Mouse (Mus musculus) retina, postnatal 1 day (tissue): ENCODE measurements around the gene Ror1.

ENCODE experiments used
- DNase-seq: peaks from one replicate; pipeline ENCODE4 v3.0.0-alpha.2; 2012

Ror1 gene

DNA sequence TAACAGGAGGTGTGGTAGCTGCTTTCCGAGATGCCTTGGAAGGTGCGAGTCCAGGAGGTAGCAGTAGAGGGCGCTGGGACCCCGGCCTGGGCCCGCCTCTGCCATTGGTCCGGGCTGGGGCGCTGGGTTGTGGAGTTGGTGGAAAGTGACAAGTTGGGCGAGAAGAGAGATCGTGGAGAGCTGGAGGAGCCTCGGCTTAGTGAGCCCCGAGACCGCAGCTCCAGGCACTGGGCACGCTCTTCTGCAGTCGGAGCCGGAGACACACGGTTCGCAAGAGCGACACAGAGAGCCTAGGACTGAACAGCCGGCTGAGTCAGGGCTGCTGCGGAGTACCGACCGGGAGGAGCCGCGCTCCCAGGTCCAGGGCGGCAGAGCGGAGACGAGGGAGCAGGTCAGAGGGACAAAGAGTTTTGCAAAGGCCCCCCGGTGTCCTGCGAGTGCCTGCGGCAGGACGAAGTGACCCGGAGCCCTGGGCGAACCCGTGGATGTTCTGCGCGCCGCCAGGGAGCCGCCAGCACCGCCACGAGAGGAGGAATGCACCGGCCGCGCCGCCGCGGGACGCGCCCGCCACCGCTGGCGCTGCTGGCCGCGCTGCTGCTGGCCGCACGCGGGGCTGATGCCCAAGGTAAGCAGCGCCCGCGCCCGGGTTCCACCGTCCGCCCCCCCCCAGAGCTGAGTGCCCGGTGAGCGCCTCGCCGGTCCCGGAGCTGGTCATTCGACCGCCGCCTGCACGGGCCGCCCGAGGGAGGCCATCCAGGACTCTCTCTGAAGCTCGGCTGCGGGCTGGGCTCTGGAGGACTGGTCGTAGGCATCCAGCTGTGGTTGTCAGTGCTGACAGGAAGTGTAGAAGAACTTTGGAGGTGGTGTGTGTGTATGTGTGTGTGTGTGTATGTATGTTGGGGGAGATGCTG lies at the start of gene Ror1:
TSS of gene Ror1 (plus strand) at position 107 of the 911 bp plus-strand sequence.
- DNase-seq, result peak; percentile 93

DNA sequence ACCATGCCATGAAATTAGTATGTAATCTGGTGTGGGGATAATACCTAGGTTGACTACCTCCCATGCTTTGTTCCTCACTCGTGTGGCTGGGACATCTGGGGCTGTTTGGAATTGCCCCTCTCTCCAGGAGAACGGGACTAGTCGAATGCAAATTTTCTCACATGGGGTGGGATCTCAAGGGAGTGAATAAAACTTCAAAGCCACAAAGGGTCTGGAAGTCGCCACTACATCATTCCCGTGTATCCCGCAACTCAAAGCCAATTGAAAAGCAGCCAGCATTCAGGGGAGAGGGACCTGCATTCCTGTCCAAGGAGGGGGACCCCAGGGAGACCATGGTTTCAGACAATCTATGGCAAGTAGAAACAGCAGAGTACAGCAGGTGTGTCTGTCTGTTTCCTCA lies 48.5 kb upstream of the Ror1 start:
- no peak for DNase-seq

DNA sequence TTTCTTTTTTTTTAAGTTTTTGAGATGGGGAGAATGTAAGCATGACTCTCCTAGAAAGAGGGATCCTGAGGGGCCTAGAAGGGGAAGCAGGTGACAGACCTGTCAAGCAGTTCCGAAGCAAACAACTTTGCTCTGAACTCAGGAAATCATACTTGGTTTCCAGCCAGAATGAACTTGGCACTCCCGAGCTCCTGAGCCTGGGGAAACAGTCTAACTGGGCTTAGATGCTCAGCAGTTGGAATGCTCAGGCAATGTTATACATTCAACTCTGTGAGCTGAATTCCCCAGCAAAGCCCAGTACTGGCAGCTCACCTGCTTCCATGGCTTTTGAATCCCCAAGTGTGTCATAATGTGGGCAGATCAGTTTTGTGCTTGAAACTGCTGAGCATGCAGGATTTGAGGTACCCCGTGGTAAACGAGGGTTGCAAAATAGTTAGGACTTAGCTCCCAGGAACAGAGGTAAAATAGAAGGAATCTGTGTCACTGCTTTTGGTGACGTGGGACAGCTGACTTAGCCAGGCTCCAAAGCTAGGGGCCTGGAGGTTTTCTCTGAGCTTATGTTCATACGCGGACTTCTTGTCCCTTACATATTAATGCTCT lies 47.1 kb upstream of the Ror1 start:
- DNase-seq, result no peak

DNA sequence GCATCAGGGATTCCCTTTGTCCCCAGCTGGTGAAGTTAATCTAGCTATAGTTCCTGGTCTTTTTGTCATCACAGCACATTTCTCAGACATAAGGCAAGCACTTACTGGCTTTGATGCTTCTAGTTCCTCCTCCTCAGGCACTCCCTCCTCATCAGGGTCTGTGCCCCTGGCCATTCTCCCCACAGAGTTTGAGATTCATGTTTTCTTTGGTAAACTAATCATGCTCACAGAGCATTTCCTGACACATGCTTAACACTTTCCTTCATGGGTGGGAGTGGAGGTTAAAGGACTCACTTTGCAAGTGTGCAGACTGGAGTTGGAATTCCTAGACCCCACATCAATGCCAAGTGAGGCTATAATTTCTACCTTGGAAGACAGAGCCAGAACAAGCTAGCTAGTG lies 43.8 kb upstream of the Ror1 start:
- DNase-seq, result no peak

DNA sequence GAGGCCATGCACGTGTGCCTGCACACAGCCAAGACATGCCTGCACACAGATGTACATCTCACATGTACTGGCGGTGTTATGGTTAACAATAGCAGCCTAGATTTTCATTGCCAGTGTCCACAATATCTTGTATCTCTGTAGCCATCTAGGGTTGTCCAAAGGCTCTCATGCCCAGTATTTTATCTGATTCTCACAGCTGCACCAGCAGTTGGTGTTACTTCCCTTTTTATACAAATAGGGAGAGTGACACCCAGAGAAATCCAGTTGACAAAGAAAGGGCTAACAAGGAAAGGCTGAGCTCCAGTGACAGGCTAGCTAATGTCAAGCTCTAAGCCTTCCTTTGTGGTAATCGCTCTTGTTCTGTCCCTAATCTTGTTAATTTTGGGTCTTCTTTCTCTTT lies 43.3 kb upstream of the Ror1 start:
- no peak for DNase-seq

DNA sequence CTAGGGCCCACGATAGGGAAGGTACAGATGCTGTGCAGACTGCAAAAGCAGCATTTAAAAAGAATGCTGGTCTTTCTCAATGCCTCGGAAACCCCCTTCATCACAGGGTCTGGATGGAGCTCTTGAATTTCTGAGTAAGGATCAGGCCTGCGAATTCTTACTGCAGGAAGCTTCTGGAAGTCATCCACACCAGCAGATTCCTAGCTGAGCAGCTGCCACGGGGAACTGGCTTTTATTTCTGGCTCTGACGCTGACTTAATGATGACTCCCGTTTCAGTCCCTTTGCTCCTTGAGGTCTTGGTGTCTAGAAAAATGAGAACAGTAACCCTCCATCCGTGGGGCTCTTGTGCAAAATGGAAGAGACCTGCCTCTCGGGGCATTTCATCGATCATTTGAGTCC lies 39.5 kb upstream of the Ror1 start:
- DNase-seq, result no peak

DNA sequence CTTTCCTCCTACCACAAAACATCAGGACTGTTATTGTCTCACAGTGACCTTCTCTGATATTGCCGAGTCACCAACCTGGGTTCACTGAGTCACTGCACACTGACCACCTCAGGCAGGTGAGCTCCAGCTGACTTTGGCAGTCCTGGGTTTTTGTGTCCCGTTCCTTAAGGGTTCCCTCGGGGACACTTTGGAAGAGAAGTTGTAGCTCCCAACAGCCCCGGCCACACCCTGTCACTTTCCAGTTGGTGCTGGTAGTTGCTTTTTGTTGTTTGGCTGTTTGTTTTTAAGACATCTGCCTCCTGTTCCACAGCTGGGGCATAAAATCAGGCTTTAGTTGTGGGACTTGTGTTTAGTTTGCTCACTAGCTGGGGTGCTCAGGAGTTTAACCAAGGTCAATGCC lies 39.1 kb upstream of the Ror1 start:
- DNase-seq, result no peak

DNA sequence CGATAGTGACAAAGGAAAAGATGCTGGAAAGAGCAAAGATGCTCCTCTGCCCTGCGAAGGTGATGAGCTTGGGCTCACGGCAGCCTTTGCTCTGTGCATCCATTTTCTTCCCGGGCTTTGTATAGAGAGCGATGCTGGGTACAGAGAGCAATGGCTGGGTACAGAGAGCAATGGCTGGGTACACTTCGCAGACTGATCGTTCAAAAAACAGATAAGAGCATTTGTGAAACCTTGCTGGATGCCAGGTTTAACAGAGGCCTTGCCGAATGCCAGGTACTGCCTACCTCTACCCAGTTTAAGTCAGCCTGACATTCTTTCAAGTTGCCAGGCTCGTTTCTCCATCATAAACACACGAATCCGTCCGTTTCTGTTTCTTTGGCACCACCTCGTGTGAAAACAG lies 38.2 kb upstream of the Ror1 start:
- no peak for DNase-seq

DNA sequence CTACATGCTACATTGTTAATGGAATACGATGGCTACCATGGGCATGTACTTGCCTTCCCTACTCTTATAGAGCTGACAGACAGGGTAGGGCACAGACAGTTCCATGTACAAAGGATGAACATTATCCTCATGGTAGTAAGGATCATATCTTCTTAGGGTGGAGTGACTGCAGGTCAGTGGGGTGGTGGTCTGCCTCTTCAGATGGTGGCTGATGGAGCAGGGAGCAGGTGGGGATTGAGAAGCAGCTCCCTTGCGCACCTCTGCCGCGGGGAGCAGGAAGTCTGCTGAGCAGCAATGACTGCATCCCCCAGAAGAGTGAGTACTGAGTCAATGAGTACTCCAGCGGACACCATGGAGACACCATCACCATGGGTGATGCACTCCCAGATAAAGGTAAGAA lies 37.0 kb upstream of the Ror1 start:
- DNase-seq, result no peak

DNA sequence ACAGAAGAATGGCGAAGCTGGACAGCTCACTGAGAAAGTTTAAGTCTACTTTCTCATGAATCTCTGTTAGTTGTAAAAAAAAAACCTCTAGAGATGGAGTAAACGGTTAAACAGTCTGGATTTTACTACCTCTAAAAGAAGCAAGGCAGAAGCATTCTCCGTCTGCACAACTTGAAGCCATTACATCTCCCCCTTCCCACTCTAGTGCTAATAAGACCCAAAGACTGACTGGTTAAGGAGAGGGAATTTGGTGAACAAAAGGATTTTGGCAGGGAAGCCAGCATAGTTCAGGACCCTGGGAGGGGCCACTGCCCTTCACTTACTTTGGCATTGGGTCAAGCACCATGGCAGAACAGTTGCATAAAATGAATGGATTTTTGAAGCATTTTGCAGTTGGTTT lies 35.8 kb upstream of the Ror1 start:
- DNase-seq, result no peak

DNA sequence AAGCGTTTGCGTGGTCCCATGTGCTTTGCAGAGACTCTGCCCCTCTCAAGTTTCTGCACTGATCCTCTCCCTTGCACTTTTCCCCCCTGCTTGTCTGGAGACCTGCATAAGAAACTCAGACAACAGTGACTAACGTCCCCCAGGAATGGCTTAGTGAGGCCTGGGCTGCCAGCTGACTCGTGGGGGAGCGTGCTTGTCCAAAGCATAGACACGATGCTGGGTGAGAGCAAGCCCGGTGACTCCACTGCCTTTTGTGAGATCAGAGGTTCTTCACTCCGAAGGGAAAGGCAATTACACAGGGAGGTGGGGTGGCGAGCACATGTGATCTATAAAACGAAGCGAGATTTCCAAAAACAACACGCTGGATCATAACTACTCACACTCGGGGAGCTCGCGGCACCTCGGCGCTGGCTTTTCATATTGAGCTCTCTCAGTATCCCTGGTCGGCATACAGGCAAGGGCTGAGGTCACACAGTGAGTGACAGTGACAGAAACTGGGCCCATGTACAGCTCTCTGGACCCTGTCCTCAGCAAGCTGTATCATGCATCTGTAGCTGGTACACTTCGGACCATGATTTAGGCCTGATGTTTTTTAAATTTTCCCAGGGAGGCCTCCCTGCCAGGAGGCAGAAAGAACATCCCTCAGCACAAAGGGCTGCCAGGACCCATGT lies 34.1 kb upstream of the Ror1 start:
- DNase-seq, result no peak

DNA sequence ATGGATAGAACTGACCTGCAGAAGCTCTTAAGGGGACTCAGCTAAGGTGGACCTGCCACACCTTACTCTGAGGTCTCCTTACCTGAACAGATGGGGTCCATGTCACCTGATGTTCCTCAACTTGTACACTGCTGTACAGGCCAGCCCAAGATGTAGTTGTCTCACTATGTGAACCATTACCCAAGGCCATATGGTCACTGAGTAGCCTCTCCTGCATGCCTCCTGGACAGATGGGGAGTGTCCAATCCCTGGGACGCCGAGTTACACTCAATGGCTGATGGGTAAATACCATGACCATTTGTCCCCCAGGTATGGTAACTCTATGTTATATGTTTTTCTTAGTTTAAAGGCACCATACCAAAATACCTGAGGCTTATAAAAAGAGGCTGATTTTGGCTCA lies 29.9 kb upstream of the Ror1 start:
- DNase-seq, result no peak

DNA sequence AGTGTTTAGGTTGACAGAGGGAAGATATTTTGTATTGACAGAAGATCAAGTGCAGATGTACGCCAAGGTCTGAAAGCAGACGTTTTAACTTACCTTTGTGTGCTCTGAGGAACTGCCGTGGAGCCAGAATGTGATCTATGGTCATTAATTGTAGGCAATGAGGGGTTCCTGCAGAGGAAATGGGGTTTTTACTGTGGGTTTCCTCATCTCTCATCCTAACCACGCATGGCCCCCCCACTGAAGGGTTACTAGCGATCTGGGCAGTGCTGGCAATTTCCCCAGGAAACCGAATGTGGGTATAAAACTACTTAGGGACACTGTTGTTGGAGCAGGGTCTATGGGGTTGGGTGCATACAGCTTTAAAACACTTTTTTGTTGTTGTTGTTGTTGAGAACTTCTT lies 25.5 kb upstream of the Ror1 start:
- DNase-seq, result no peak

DNA sequence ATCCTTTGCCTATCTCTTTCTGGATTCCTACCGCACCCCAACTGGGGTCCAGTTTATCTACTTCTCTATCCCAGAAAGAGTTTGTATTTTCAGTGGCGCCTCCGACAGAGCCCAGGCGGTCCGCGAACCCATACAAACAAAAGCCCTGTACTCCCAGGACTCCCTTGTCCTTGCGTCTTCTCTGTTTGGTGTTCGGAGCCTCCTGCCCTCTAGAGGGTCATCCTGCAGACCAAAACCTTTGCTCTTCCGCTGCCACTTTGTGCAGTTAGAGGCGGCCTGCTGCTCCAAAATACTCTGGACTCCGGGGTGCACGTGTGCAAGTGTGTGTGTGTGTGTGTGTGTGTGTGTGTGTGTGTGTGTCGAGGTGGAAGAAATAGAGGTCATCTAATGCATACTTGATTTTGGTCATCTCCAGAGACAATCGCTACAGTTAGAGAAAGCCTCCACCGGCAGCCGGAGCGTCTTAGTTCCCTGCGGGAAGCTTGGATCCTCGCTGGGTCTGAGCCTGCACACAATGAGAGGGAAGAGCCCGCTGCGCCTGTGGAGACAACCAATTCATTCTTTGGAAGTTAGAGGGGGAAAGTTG lies 1.1 kb downstream of the Ror1 start:
- peak; percentile 62 for DNase-seq

DNA sequence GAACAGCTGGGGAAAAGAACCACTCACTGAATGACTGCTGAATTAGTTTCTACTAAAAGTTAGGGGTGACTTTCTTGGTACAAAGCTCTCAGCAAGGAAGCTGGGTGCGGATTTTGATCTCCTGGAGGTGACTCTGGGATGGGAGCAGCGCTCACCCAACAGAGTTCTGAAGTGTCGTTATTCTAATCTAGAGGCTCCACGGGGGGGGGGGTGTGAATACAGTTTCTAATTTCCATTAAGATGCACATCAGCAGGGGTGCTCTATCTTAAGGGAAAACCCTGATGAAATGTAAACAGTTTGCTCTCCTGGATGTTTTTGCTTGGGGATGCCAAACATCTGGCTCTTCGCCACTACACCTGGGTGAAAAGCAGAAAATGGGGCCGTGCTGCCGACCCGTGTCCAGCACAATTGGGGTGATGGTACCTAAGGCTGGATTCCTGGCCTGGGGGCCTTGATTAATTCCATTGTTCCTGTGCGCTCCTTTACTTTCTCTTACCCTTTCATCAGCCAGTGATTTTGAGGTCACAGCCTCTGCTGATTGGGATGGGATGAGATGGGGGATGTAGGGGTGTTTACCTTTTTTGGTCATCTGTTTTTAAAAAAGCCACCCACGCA lies 1.9 kb downstream of the Ror1 start:
- DNase-seq, result no peak

DNA sequence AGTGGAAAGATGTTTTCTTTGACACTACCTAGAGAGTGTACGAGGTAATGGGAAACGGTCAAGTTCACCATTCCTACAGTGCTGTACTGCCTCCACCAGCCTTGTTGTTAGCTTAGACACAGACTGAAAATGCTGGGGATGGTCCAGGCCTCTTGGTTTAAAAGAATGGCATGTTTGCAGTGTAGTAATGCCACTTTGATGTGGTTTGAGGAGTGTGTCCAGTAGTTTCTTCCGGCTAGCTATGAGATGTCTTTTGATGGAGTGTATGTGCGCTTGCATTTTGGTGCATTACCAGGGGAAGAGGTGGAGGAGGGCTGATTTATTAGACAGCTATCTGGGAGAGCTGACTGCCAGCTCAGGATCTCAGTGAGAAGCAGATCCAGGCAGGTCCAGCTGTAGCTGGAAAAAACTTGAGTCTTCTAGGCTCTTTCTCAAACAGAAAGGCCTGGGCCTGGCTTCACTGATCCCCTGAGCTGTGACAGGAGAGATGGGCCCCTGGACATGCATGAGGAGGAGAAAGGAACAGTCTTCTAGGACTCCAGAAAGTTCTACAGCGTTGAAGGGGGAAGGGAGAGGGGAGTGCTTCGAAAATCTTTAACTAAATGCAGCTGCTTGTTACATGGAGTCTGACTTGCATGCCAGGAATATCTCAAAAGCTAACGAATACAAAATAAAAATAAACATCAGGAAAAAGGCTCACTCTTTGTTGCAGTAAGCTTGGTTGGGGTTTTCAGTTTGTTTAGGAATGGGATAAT lies 5.7 kb downstream of the Ror1 start:
- DNase-seq, result no peak

DNA sequence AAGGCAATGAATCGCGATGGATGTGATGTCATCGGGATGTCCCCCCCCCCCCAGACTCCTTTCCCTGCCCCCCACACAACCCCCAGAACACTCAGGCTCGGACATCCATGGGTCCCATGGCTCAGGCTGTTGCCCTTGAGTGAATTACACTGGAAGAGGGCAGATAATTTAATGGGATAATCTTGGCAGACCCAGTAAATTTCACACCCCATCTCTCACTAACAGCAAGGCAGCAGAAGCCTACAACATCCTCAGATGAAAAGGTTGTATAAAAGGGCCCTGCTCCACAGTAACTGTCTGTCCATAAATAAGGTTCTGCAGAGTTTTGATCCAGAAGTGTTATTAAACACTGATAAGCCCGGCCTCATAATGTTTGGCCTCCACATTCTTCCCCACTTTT lies 6.3 kb downstream of the Ror1 start:
- DNase-seq, result peak; percentile 35

DNA sequence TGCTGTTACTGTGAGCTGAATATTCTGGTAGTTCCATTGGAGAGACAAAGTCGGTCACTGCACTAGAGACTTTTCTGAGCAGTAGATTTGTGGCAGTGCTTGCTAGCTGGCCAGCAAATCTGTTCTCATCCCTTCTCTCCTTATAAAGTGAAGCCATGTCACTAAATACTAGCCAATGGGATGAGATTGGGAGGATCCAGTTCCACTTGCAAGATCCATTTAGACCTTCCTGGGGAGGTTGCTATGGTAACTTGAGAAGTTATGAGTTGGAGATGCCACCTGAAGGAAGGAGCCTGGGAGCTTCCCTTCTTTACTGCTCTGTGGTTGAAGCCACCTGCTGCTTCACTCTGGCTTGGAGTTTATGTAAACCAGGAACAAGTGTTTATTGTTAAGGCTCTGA lies 8.7 kb downstream of the Ror1 start:
- DNase-seq, result no peak

DNA sequence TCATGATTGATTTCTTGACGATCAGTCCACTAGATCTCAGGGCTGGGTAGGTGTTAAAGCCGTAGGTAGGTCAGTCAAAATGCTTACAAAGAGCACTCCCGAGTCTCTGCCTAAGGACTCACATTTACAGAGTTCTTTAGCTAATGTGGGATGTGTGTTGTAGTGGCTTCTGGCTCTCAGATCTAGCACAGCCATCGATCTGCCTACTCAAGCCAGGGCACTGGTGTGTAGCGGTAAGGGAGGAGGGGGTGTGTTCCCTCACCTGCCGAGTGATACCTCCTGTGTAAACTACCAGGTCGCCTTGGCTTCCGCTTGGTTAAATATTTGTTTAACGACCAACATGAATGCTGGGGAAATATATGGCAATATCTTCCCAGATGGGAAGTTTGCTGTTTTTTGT lies 12.0 kb downstream of the Ror1 start:
- no peak for DNase-seq

DNA sequence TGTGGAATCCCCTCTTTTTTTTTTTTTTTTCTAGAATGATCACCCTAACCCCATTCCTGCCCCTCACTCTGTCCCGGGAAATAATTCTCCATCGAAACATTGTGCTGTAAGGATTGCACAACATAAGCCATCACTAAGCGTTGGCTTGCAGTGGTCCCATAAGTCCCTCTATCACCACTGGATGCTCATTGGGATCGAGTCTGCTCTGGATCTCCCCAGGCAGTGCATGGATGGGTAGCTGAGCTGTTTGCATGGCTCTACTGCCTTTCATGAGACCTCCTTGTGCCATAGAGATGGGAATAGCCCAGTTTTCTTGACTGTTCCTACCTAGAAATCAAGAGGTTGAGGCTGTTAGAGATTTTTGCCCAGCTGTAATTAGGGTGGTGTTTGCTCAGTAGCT lies 13.0 kb downstream of the Ror1 start:
- no peak for DNase-seq

DNA sequence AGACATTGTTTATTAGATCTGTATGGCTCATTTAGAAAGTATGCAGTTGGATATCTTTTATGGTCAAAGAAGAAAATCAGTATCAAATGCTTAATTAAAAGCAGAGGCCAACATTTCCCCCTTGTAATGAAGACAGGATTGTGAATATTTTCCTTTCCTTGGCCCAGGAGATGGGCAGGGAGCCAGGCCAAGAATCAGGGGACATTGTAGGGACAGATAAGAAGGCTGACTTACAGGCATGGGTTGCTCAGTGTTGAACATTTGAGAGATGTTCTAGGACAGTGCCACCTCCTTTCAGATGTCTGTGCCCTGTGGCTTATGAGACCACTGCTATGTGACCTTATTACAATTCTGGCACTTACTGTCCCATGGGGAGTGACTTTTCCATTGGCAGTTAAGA lies 18.6 kb downstream of the Ror1 start:
- DNase-seq, result no peak

DNA sequence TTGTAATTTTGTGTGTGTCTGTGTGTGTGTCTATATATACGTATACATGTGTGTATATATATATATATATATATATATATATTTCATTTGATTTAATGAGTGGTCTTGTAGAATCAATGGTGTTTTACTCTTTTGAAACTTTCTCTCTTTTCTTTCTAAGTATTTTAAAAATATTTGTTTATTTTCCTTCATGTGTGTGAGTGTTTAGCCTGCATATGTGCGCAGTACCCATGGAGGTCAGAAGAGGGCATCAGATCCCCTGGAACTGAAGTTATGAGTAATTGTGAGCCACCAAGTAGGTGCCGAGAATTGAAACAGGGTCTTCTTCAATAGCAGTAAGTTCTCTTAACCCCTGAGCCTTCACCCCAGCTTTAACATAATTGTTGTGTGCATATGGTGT lies 20.8 kb downstream of the Ror1 start:
- no peak for DNase-seq

DNA sequence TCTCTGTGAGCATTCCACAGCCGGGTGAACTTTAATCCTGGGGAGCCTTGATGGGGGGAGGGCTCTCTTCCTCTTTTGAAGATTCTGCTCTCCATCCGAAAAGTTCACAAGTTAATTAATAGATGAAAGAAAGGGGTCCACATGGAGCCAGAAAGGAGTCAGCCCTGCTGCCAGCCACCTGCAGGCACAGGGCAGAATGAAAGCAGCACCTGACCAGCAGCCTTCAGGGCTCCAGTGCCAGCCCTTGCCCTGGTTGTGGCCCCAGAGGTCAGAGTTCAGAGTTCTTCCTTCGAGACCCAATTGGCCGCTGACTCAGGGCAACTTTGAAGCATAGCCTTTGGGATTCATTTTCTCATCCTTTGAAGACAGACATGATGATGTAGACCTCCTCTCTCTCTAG lies 23.1 kb downstream of the Ror1 start:
- no peak for DNase-seq
